Mouse (Mus musculus): ENCODE results near the gene Pkn1. TPM values are rescaled to one million over a fixed set of nuclear protein-coding genes. Genes with fewer than 3 reads are reported as not detected.

Gene Pkn1
- polyA plus RNA-seq, 1 experiment from 2014 or later: 34.6 TPM

GRCm38 (mm10) chr8:83656484-83657246 is 42.3 kb downstream of the Pkn1 start:
- 79% methylated on average over 13 of the region's 13 CpGs for WGBS
- Histone ChIP-seq H3K4me2 (replicated peaks) (no peak overlapping the region), H3K4me3 (no peak overlapping the region), H3K9ac (no peak overlapping the region), H3K27me3 (no peaks in the 10 kb centered on the region), H3K9me3 (replicated peaks) (no peaks in the 10 kb centered on the region), H3K36me3 (peaks cover 9% of the 10 kb centered on the region; the same call in 1 of the 2 replicates), H3K27ac (no peak overlapping the region), H3K4me1 (peaks cover 44% of the 10 kb centered on the region)
- no peak for ATAC-seq (ENCODE audit: low FRiP score)

DNA sequence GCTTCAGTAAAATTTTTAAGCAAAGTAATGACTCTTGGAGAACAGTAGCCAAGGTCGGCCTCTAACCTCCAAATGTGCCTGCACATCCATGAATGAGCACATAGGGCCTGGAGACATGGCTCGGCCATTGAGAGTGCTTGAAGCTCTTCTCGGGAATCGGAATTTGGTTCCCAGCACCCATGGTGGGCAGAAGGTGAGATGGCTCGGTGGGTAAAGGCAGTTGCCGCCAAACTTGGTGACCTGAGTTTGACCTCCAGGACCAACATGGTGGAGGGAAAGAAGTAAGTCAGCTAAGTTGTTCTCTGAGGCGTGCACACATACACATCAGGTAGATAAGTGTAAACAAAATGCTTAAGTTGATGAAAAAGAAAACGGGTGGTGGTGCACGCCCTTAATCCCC is 42.9 kb downstream of the Pkn1 start:
- H3K9ac ChIP-seq: no peak overlapping the region
- no peaks in the 10 kb centered on the region for H3K9me3 ChIP-seq (replicated peaks)
- 90% methylated on average over 9 of the region's 9 CpGs for WGBS
- H3K4me3 ChIP-seq: no peak overlapping the region
- H3K36me3 ChIP-seq: peaks cover 9% of the 10 kb centered on the region; the same call in 1 of the 2 replicates
- no peaks in the 10 kb centered on the region for H3K27me3 ChIP-seq
- H3K4me1 ChIP-seq: peaks cover 38% of the 10 kb centered on the region
- no peak overlapping the region for H3K27ac ChIP-seq
- no peak overlapping the region for H3K4me2 ChIP-seq (replicated peaks)
- ATAC-seq (ENCODE audit: low FRiP score): no peak

DNA sequence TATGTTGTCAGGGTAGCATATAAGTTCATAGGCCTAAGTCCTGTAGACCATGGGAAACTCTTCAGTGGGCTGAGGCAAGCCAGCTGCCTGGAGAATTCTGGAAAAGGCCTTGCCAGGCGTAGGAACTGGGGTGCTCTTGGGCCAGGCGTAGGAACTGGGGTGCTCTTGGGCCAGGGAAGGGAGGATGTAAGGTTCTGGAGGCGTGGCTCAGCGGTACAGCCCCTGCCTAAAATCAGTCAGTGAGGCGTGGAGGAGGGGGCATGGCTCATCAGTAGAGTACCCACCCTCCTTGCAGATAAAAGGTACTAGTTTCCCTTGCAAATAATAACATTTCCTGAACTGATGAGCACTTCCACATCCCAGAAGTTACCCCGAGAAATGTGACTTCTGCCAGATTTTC is 44.3 kb downstream of the Pkn1 start:
- Histone ChIP-seq H3K4me3 (no peak overlapping the region), H3K27ac (no peak overlapping the region), H3K27me3 (no peaks in the 10 kb centered on the region), H3K9ac (no peak overlapping the region), H3K9me3 (replicated peaks) (no peaks in the 10 kb centered on the region), H3K4me2 (replicated peaks) (no peak overlapping the region), H3K36me3 (peaks cover 9% of the 10 kb centered on the region; the same call in 1 of the 2 replicates), H3K4me1 (peaks cover 25% of the 10 kb centered on the region)
- ATAC-seq (ENCODE audit: low FRiP score): no peak
- WGBS: over 99% methylated on average over 6 of the region's 6 CpGs

DNA sequence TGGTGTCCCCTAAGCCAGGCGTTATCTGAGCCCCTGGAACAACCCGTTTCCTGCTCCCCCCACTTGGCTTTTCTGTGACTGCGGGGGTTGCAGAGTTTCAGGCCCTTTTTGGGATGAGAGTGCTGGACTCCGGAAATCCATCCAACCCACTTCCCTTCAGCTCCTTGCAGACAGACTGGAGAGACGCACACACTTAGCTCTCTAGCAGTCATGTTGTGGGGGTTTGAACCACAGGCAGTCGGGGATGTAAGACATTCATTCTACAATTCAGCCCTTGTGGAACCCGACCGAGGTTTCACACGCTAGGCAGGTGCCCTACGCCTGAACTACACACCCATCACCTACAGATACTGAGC is 45.3 kb downstream of the Pkn1 start:
- Histone ChIP-seq H3K9me3 (replicated peaks) (no peaks in the 10 kb centered on the region), H3K9ac (peak overlapping the region; percentile 84), H3K27me3 (no peaks in the 10 kb centered on the region), H3K4me3 (peak overlapping the region; percentile 90), H3K4me1 (peaks cover 20% of the 10 kb centered on the region), H3K36me3 (peaks cover 9% of the 10 kb centered on the region; the same call in 1 of the 2 replicates), H3K27ac (peak overlapping the region; percentile 35), H3K4me2 (replicated peaks) (peak overlapping the region; percentile 95)
- WGBS: 47% methylated on average over 10 of the region's 10 CpGs
- ATAC-seq (ENCODE audit: low FRiP score): no peak

DNA sequence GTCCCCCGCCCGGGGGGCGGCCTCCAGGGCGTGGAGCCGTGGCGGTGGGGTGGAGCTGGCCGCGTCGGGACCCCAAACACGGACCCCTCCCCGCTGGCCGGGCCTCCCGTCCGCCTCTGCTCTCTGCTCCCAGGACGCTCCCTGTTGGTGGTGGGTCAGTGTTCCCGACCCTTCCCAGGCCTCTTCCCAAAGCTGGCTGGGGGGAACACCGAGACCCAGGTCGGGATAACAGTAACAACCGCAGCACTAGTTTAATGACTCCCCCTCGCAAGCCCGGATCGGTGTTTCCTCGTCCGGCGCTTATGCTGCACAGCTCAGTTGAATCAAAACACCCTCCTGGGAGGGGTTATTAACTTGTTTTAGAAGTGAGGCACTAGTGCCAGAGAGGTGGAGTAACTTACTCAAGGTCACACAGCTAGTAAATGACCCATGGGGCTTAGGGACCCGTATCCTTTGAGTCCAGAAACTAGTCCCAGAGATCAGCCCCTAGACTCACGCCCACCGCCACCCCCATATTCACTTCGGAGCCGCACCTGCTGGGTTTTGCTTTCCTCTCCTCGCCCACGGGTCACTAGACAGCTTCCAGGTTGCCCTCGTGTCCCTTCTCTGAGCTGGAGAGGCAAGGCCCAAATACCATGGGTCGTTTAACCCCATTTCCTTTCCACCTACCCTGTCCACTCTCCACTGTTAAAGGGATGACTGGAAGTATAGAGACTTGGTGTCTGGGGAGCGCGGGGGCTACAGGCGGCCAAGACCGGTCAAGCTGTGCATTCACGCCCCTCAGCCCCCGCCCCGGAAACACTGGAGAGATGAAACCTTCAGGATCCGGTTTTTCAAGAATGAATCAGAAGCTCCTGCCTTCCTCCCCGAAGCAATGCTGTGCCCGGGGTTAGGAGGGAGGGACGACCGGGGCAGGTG is 46.0 kb downstream of the Pkn1 start:
- ATAC-seq (ENCODE audit: low FRiP score): peak; percentile 78; the same call in 1 of the 2 replicates
- WGBS: 2% methylated on average over 46 of the region's 46 CpGs
- no peaks in the 10 kb centered on the region for H3K27me3 ChIP-seq

GRCm38 (mm10) chr8:83652030-83652743 is 46.8 kb downstream of the Pkn1 start, which contains the start of gene Gipc1:
Gene Gipc1, plus strand, starts transcription at chr8:83652677.
- ATAC-seq (ENCODE audit: low FRiP score): peak; percentile 97
- WGBS: 5% methylated on average over 50 of the region's 50 CpGs

More for the DNA sequence above, 46.0 kb downstream of the Pkn1 start:
- H3K9me3 ChIP-seq (replicated peaks): no peaks in the 10 kb centered on the region
- H3K9ac ChIP-seq: peak overlapping the region; percentile 84
- peaks cover 9% of the 10 kb centered on the region; the same call in 1 of the 2 replicates for H3K36me3 ChIP-seq
- H3K4me3 ChIP-seq: peak overlapping the region; percentile 90
- H3K27ac ChIP-seq: peak overlapping the region; percentile 67
- H3K4me2 ChIP-seq (replicated peaks): peak overlapping the region; percentile 95
- peaks cover 19% of the 10 kb centered on the region for H3K4me1 ChIP-seq

DNA sequence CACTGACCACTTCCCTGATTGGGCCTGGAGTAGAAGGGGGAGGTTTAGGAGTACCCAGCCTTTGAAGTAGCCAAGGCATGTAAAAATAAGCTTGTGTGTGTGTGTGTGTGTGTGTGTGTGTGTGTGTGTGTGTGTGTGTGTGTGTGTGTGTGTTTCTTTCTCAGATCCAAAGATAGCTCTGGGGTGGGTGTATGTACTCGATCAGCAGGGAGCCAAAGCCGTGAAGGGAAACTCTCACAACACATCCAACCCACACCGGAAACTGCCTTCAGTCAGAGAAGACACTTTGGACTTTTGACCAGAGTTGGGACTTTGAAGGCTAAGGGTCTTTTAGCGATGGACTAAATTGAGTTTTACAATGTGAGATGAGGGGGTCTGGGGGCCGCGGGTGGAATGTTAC is 49.3 kb downstream of the Pkn1 start:
- WGBS: 87% methylated on average over 6 of the region's 6 CpGs
- no peaks in the 10 kb centered on the region; the same call in 1 of the 2 replicates for H3K27me3 ChIP-seq
- H3K4me3 ChIP-seq: no peak overlapping the region
- no peaks in the 10 kb centered on the region for H3K36me3 ChIP-seq
- H3K4me1 ChIP-seq: peaks cover 14% of the 10 kb centered on the region
- no peak overlapping the region for H3K27ac ChIP-seq
- no peaks in the 10 kb centered on the region for H3K9me3 ChIP-seq (replicated peaks)
- no peak overlapping the region for H3K4me2 ChIP-seq (replicated peaks)
- ATAC-seq (ENCODE audit: low FRiP score): no peak
- no peak overlapping the region for H3K9ac ChIP-seq

More at GRCm38 (mm10) chr8:83652030-83652743, 46.8 kb downstream of the Pkn1 start, which contains the start of gene Gipc1:
- H3K27ac ChIP-seq: peak within 1 kb of the TSS; percentile 89
- peaks cover 19% of the 10 kb centered on the region for H3K4me1 ChIP-seq
- peak within 1 kb of the TSS; percentile 95 for H3K4me2 ChIP-seq (replicated peaks)
- peaks cover 4% of the 10 kb centered on the region; the same call in 1 of the 2 replicates for H3K36me3 ChIP-seq
- no peaks in the 10 kb centered on the region for H3K9me3 ChIP-seq (replicated peaks)
- H3K9ac ChIP-seq: peak within 1 kb of the TSS; percentile 84
- no peaks in the 10 kb centered on the region; the same call in 1 of the 2 replicates for H3K27me3 ChIP-seq
- peak within 1 kb of the TSS; percentile 90 for H3K4me3 ChIP-seq

DNA sequence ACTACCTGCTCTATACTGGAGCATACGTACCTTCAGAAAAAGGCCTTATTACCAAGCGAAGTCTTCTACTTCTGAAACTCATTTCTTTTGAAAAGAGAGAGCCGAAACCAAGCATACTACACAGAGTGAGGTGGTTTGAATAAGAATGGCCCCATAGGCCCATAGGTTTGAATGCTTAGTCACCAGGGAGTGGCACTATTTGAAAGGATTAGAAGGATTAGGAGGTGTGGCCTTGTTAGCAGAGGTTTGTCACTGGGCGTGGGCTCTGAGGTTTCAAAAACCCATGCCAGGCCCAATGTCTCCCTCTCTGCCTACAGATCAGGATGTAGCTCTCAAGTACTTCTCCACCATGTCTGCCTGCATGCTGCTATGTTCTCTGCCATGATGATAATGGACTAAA is 50.9 kb downstream of the Pkn1 start:
- Histone ChIP-seq H3K36me3 (no peaks in the 10 kb centered on the region), H3K4me3 (no peak overlapping the region), H3K9ac (no peak overlapping the region), H3K9me3 (replicated peaks) (no peaks in the 10 kb centered on the region), H3K4me2 (replicated peaks) (no peak overlapping the region), H3K27me3 (no peaks in the 10 kb centered on the region; the same call in 1 of the 2 replicates), H3K27ac (no peak overlapping the region), H3K4me1 (peaks cover 2% of the 10 kb centered on the region; the same call in 1 of the 2 replicates)
- WGBS: 89% methylated on average over 4 of the region's 4 CpGs
- ATAC-seq (ENCODE audit: low FRiP score): no peak

GRCm38 (mm10) chr8:83647511-83647910 is 51.5 kb downstream of the Pkn1 start:
- Histone ChIP-seq H3K4me2 (replicated peaks) (no peak overlapping the region), H3K9me3 (replicated peaks) (no peaks in the 10 kb centered on the region), H3K27me3 (no peaks in the 10 kb centered on the region; the same call in 1 of the 2 replicates), H3K9ac (no peak overlapping the region), H3K27ac (no peak overlapping the region), H3K4me1 (no peaks in the 10 kb centered on the region), H3K36me3 (no peaks in the 10 kb centered on the region), H3K4me3 (no peak overlapping the region)
- ATAC-seq (ENCODE audit: low FRiP score): no peak
- WGBS: 95% methylated on average over 11 of the region's 11 CpGs

GRCm38 (mm10) chr8:83639649-83640048 is 59.3 kb downstream of the Pkn1 start:
- 78% methylated on average over 5 of the region's 5 CpGs for WGBS
- Histone ChIP-seq H3K4me3 (no peak overlapping the region), H3K27ac (no peak overlapping the region), H3K4me1 (no peaks in the 10 kb centered on the region), H3K27me3 (no peaks in the 10 kb centered on the region), H3K4me2 (replicated peaks) (no peak overlapping the region), H3K36me3 (no peaks in the 10 kb centered on the region), H3K9me3 (replicated peaks) (peaks cover 5% of the 10 kb centered on the region; the same call in 1 of the 2 replicates), H3K9ac (no peak overlapping the region)
- ATAC-seq (ENCODE audit: low FRiP score): no peak

DNA sequence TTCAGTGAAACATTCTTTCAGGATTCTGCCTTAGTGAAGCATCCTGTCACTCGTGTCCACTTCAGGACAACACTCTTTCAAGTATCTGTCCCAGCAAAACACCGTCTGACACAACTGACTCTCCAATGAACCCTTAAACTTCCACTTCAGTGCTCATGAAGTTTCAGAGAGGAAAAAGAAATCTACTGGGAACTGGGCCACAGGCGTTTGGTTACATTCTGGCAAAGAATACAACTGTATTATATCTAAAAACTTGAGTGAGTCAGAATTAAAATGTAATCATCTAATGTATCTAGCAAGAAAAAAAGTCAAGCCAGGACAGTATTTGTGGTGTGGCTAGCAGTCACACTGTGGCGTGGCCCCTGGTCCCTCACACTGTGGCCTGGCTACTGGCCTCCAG is 60.1 kb downstream of the Pkn1 start:
- peaks cover 5% of the 10 kb centered on the region; the same call in 1 of the 2 replicates for H3K9me3 ChIP-seq (replicated peaks)
- no peak overlapping the region for H3K4me2 ChIP-seq (replicated peaks)
- H3K27me3 ChIP-seq: no peaks in the 10 kb centered on the region
- H3K9ac ChIP-seq: no peak overlapping the region
- H3K36me3 ChIP-seq: no peaks in the 10 kb centered on the region
- no peak overlapping the region for H3K27ac ChIP-seq
- no peaks in the 10 kb centered on the region for H3K4me1 ChIP-seq
- no peak for ATAC-seq (ENCODE audit: low FRiP score)
- WGBS: 80% methylated on average over 4 of the region's 4 CpGs
- H3K4me3 ChIP-seq: no peak overlapping the region
